Comparison of ENCODE assay signal across 9 mouse cellular contexts in genomic region chr5:77228986-77229385, GRCm38 (mm10). TPM values are rescaled to one million over a fixed set of nuclear protein-coding genes. Genes with fewer than 3 reads are reported as not detected.
DNase-seq lines count a peak whose midpoint lies in the region; ATAC-seq and TF ChIP-seq lines count a peak whose summit lies in the region.
"Had no signal": no experiment of that assay in that cellular context is flagged by ENCODE, and none has a peak within 500 bp of the region (broad histone marks: within the 10 kb centered on the region; RNA-seq: fewer than 3 reads in every experiment).

No protein-coding gene starts in this region.

- H3K9me3 ChIP-seq in intestine, embryonic 16.5 days (ENCODE audit: control insufficient read depth, low read length) = no peaks in the 10 kb centered on the region
- H3K9me3 ChIP-seq in stomach, postnatal 0 days (ENCODE audit: control insufficient read depth, low read length) = no peaks in the 10 kb centered on the region

- H3K4me2 ChIP-seq in intestine, embryonic 16.5 days (ENCODE audit: low read depth, low read length) = no peak overlapping the region
- no peak overlapping the region for H3K4me2 ChIP-seq in stomach, postnatal 0 days (replicated peaks; ENCODE audit: low read depth)

- DNase-seq in kidney, adult 9 months = peak; percentile 52
- no peak for DNase-seq in kidney, postnatal 10 days
- peak; percentile 15 for DNase-seq in c-Kit-negative CD71-positive TER-119-positive erythroid progenitor cells, embryonic 14.5 days (ENCODE audit: low read depth, low spot score)
- no peak for DNase-seq in stomach, postnatal 0 days (ENCODE audit: low spot score)
- no peak for DNase-seq in gastrocnemius, postnatal 10 days
- DNase-seq in heart, postnatal 25 days (ENCODE audit: low spot score) = no peak

- peak; percentile 97 for ATAC-seq in CD4-positive, CD25-positive, alpha-beta regulatory T cell, adult 4 months
- 0 out of 2 replicates have a peak, but pooled peaks have one; percentile 58 for ATAC-seq in intestine, embryonic 16.5 days
- peak; percentile 71; the same call in 1 of the 2 replicates for ATAC-seq in stomach, postnatal 0 days (ENCODE audit: low FRiP score, low TSS enrichment)

- no peak for TF ChIP-seq EP300 in stomach, postnatal 0 days (optimal IDR thresholded peaks at IDR 0.05)

- intact Hi-C loops in heart, postnatal 25 days (cut with DNase I) = no loop called here

- H3K4me1 ChIP-seq in intestine, embryonic 16.5 days (ENCODE audit: control insufficient read depth, insufficient read depth, low read length) = no peaks in the 10 kb centered on the region
- H3K4me1 ChIP-seq in stomach, postnatal 0 days (replicated peaks; ENCODE audit: control insufficient read depth, insufficient read depth) = no peaks in the 10 kb centered on the region

- no peak overlapping the region for H3K27ac ChIP-seq in intestine, embryonic 16.5 days (ENCODE audit: low read length)
- H3K27ac ChIP-seq in stomach, postnatal 0 days (replicated peaks) = no peak overlapping the region

- H3K27me3 ChIP-seq in intestine, embryonic 16.5 days (replicated peaks; ENCODE audit: control insufficient read depth, insufficient read depth, low read length) = no peaks in the 10 kb centered on the region
- H3K27me3 ChIP-seq in stomach, postnatal 0 days (ENCODE audit: control insufficient read depth, insufficient read depth, low read length) = no peaks in the 10 kb centered on the region

- TF ChIP-seq CTCF in stomach, postnatal 0 days (IDR thresholded peaks at IDR 0.05; ENCODE audit: low read depth) = peak; percentile 78

- no peak overlapping the region for H3K4me3 ChIP-seq in intestine, embryonic 16.5 days (ENCODE audit: low read length)
- H3K4me3 ChIP-seq in stomach, postnatal 0 days (ENCODE audit: low read depth, low read length) = no peak overlapping the region

- WGBS in intestine, embryonic 16.5 days = 9% methylated on average over 1 of the region's 1 CpGs
- 12% methylated on average over 1 of the region's 1 CpGs for WGBS in stomach, postnatal 0 days

- H3K36me3 ChIP-seq in intestine, embryonic 16.5 days (ENCODE audit: control insufficient read depth, insufficient read depth, low read length) = no peaks in the 10 kb centered on the region
- H3K36me3 ChIP-seq in stomach, postnatal 0 days (ENCODE audit: control insufficient read depth, insufficient read depth, low read length) = no peaks in the 10 kb centered on the region

- H3K9ac ChIP-seq in intestine, embryonic 16.5 days (ENCODE audit: low read depth, low read length) = no peak overlapping the region
- H3K9ac ChIP-seq in stomach, postnatal 0 days (ENCODE audit: low read length) = no peak overlapping the region

RNA-seq across cellular contexts. Expression of gene Spink2, which starts 17.7 kb away (rescaled TPM):
- not detected for polyA plus RNA-seq in CD4-positive, CD25-positive, alpha-beta regulatory T cell, adult 4 months (2017; shearing (Covaris generic))
- polyA plus RNA-seq in intestine, embryonic 16.5 days (2015; fragmentation: Nextera tagmentation; extraction: Ambion mirVana) = 1.2 and 1.5 TPM in 2 replicates
- 1.8 and 2.3 TPM in 2 replicates for polyA plus RNA-seq in stomach, postnatal 0 days (2015; fragmentation: Nextera tagmentation; extraction: Ambion mirVana)
- under 1 TPM; 0.81 to 0.96 TPM for total RNA-seq in gastrocnemius, postnatal 10 days (2021)
- under 1 TPM in 1 of 2 experiments, not detected in 1; 0.45 TPM for total RNA-seq in heart, postnatal 25 days (2021)
- total RNA-seq: left cerebral cortex, postnatal 25 days had no signal

RNA-seq across cellular contexts. Expression of gene Rest, which starts 36.3 kb away (rescaled TPM):
- 10 to 100 TPM; 12.7 to 16.2 TPM for polyA plus RNA-seq in CD4-positive, CD25-positive, alpha-beta regulatory T cell, adult 4 months (2017; shearing (Covaris generic))
- 20.1 and 21.5 TPM in 2 replicates for polyA plus RNA-seq in intestine, embryonic 16.5 days (2015; fragmentation: Nextera tagmentation; extraction: Ambion mirVana)
- polyA plus RNA-seq in stomach, postnatal 0 days (2015; fragmentation: Nextera tagmentation; extraction: Ambion mirVana) = 12.1 and 12.5 TPM in 2 replicates
- 10 to 100 TPM; 14.4 to 17.1 TPM for total RNA-seq in gastrocnemius, postnatal 10 days (2021)
- 10 to 100 TPM; 14.5 to 15.5 TPM for total RNA-seq in heart, postnatal 25 days (2021)

Comparison
In these comparisons a context has a peak if more than half of its experiments do, and no peak if none do; other contexts are left out.
1. DNase-seq: peak in kidney, adult 9 months (single experiment) and c-Kit-negative CD71-positive TER-119-positive erythroid progenitor cells, embryonic 14.5 days (single experiment); none in kidney, postnatal 10 days (single experiment), stomach, postnatal 0 days (single experiment), gastrocnemius, postnatal 10 days (single experiment) and heart, postnatal 25 days (single experiment).
2. Peak in every context shown above with its lines, with median percentiles within 50 percentile points of each other: ATAC-seq.